Mouse (Mus musculus) spleen, embryonic (tissue): ENCODE measurements around the gene Pitpnm1.

Source experiments
- CTCF ChIA-PET: fragments of 350-600 bp; sonication (Branson Sonifier 250); formaldehyde crosslinking; loops from one replicate; lab custom pipeline; 2022; lab: Charles Lee

Gene Pitpnm1

GRCm38 (mm10) chr19:4068242-4068641 is 31.6 kb upstream of the Pitpnm1 start:
- CTCF ChIA-PET: interaction anchor here (1.1 kb wide), 1 partner anchor 12 kb away, joined by 4 read pairs; no protein-coding TSS in a partner anchor

- CTCF ChIA-PET: interaction anchor here (1.1 kb wide), 1 partner anchor 13 kb away, joined by 4 read pairs; no protein-coding TSS in a partner anchor
These were observed 30.9 kb upstream of the Pitpnm1 start for GRCm38 (mm10) chr19:4068717-4069410.

GRCm38 (mm10) chr19:4070311-4070710 is 29.5 kb upstream of the Pitpnm1 start:
- CTCF ChIA-PET: no interaction called here

DNA sequence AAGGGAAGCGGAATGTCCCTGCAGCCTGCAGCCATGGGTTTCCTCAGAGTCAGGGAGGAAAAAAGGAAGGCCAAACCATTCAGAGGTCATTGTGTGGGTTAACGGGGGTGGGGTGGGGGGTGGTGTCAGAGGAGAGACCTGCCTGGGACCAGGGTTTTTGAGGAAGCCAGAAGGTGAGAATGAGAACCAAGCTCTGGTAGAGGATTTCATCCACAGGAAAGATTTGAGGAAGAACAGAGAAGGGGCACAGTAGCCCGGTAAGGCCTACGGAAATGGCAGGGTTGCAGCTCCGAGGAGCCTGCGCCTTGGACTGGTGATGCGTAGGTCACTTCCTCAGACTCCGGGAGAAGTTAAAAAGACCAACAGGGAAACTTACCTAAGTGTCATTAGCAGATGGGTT is 29.0 kb upstream of the Pitpnm1 start:
- CTCF ChIA-PET: no interaction called here

GRCm38 (mm10) chr19:4071406-4071805 is 28.4 kb upstream of the Pitpnm1 start:
- CTCF ChIA-PET: no interaction called here

DNA sequence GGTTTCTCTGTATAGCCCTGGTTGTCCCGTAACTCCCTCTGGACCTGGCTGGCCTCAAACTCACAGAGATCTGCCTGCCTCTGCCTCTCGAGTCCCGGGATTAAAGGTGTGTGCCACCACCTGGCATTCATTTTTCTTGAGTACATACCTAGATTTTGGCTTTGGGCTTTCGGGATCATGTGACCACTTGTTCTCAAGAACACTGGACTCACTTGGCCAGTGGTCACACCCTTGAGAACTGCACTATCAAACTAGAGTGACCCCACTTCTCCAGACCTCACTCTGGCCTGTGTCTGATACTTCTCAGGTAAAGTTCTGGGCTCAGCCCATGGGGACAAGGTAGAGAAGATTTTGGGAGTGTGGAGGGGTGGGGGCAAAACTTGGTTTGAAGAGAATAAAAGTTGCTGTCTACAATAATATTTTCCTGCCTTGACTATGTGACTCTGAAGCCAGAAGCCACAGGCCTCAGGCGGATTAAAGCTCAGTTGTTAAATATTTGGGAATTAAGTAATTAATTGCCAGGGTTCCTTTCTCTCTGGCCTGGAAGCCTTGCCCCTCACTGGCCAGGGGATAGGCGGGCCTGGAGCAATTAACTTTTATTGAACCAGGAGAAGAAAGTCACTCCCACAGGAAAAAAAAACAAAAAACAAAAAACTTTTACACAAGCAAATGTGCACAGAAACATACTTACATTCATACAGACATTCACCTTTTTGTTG is 26.9 kb upstream of the Pitpnm1 start:
- CTCF ChIA-PET: no interaction called here

GRCm38 (mm10) chr19:4075531-4075930 is 24.3 kb upstream of the Pitpnm1 start:
- CTCF ChIA-PET: no interaction called here

GRCm38 (mm10) chr19:4079594-4079993 is 20.2 kb upstream of the Pitpnm1 start:
- CTCF ChIA-PET: no interaction called here

- CTCF ChIA-PET: no interaction called here
These were observed 19.2 kb upstream of the Pitpnm1 start for GRCm38 (mm10) chr19:4080511-4081009.

DNA sequence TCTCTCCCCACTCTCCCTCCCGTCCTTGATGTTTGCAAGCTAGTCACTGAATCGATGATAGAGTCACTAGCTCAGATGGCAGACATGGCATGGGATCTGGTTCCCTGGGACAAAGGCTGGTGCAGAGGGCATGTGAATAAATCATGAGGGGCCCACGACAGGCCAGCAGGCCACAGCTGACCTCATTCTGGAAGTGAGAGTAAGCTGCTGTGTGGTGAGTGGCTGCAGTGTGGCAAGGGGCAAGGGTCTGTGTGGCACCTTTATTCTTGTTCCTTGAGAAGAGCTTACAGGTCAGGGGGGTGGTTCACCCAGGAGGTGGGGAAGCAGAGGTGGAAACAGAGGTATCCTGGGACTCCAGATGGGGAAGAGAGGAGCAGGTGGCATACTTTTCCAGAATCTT is 18.4 kb upstream of the Pitpnm1 start, which contains the start of gene Cabp2:
Gene Cabp2, plus strand, starts transcription at position 185 of the 400 bp plus-strand sequence.
- CTCF ChIA-PET: no interaction called here

- CTCF ChIA-PET: no interaction called here
These were observed 17.4 kb upstream of the Pitpnm1 start for GRCm38 (mm10) chr19:4082219-4082965.

DNA sequence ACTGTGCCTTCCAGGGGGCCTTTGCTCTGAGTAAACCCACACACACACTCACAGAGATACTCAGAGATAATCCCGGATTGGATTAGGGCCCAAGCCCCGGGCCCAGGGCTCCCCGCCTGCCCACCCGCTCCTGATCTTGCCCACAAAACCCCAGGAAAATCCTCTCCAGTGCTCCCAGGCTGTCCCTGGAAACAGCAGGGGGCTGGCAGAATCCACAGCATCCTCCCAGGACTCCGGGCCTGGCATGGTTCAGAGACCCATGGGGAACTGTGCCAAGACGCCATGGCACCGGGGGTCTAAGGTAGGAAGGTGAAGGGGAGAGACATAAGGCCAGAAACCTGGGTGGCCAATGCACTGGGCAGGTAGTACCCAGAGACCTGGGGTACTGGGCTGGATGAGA is 16.5 kb upstream of the Pitpnm1 start:
- CTCF ChIA-PET: no interaction called here

- CTCF ChIA-PET: no interaction called here
These were observed 16.0 kb upstream of the Pitpnm1 start for GRCm38 (mm10) chr19:4083826-4084225.

DNA sequence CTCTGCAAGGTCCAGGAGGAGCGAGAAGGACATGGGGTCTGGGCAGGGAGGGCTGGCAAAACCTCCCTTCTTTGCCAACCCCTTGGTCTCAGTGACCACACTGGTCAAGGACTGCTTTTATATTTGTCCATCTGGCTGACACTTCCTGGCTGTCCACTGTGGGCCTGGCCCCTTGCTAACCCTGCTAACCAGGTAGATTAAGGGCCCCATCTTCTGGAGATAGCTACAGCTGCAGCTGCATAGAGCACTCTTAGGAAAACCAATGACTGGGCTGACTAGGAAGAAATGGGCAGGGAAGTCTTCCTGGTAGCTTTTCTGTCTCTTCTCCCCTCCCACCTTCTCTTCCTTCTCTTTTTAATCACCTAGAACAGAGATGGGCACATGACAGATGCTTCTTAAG is 14.8 kb upstream of the Pitpnm1 start:
- CTCF ChIA-PET: no interaction called here

- CTCF ChIA-PET: no interaction called here
These were observed 13.6 kb upstream of the Pitpnm1 start for GRCm38 (mm10) chr19:4086156-4086555.

- CTCF ChIA-PET: interaction anchor here (0.8 kb wide), 1 partner anchor 417 kb away, joined by 23 read pairs; no protein-coding TSS in a partner anchor
These were observed 12.7 kb upstream of the Pitpnm1 start for GRCm38 (mm10) chr19:4087090-4087489.

GRCm38 (mm10) chr19:4088146-4088545 is 11.7 kb upstream of the Pitpnm1 start:
- CTCF ChIA-PET: interaction anchor here (0.8 kb wide), 1 partner anchor 418 kb away, joined by 23 read pairs; no protein-coding TSS in a partner anchor

DNA sequence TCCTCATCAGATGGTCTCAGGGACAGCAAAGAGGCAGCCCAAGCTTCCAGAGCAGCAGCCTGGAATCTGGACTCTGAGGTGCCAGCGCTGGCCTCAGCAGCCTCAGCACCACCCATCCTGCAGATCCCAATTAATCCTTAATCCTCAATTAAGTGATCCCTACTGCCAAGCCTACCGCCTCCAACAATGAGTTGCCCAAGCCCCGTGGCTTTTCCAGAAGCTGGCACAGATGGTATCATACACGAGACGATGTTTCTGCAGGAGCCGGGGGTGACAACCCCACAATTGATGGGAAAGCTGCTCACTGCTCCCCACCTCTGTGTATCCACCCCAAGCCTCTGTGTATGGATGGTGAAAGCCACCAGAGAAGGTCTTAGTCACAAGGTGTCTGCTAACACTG is 10.7 kb upstream of the Pitpnm1 start:
- CTCF ChIA-PET: no interaction called here

GRCm38 (mm10) chr19:4090446-4090845 is 9.4 kb upstream of the Pitpnm1 start:
- CTCF ChIA-PET: interaction anchor here (0.6 kb wide), 1 partner anchor 14 kb away, joined by 4 read pairs; no protein-coding TSS in a partner anchor

DNA sequence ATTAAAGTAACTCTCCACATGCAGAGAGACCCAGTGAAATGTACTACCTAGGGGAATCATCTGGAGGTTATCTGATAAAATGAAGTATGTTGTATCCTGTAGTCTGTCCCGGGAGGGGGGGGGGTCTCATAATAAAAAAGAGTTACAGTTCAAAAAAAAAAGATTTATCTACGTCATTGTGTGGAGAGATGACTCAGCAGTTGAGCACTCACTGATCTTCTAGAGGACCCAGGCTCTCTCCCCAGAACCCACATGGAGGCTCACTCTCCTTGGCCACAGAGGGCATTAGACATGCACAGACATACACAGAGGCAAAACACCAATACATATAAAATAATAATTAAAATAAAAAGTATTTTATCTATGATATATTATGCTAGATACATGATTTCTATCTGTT is 8.4 kb upstream of the Pitpnm1 start:
- CTCF ChIA-PET: no interaction called here

DNA sequence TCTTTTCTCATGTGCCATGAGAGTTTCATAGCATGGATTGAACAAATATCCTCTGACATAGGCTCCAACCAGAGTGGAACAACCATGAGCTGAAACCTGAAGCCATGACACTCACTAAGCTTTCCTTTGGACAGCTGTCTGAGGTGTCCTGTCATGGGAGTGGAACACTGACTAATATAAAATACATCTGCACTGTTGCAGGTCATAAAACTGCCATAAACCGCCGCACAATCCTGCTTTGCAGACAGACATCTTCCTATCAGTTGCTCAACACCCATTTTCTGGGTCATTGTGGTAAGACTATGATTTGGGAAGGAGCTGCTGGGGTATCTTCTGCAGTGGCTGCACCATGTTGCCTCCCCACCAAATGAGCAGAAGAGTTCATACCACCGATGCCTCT is 7.0 kb upstream of the Pitpnm1 start:
- CTCF ChIA-PET: no interaction called here

DNA sequence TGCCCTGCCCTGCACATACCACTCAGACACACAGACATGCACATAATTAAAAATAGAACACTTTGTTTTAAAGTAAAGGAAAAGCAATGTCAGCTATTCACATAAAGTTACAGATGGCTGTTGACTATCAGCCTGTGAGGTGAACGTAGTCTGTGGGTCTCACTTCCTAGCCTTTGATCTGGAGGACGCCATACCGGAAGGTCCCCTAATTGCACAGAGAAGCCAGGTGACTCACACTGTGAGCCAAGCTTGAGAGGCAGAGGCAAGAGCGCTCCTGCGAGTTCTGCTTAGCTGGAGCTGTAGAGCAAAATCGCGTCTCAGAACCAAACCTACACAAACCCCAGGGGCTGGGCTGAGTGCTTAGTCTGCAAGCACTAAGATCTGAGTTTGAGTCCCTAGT is 6.0 kb upstream of the Pitpnm1 start:
- CTCF ChIA-PET: no interaction called here
